Mouse (Mus musculus) liver, embryonic 14.5 days (tissue): ENCODE results near the gene Acacb. TPM values are rescaled to one million over a fixed set of nuclear protein-coding genes. Genes with fewer than 3 reads are reported as not detected.
A peak's percentile ranks its signal among the peaks of the same experiment; 100 is the strongest.

Experiments used
- ATAC-seq: fragments of 200-750 bp; cut with Nextera tagmentation; 2 replicates; pipeline ENCODE4 v1.8.0; 2017; ENCODE audit warnings: moderate number of reproducible peaks, mild to moderate bottlenecking, moderate library complexity; ENCODE audit not compliant: insufficient read depth
- DNase-seq, 3 experiments: peaks; one replicate each; pipeline ENCODE4 v3.0.0-alpha.2; 2012 to 2013; ENCODE audit warnings: low read depth in 3 of 3, low spot score in 3 of 3
- H3K27ac ChIP-seq: fragments of 300-500 bp; sonication (generic); 2 replicates; pipeline ENCODE4 v1.5.1; 2014; ENCODE audit warnings: moderate library complexity, mild to moderate bottlenecking, control low read depth, inconsistent platforms
- H3K27me3 ChIP-seq: fragments of 300-500 bp; sonication (generic); 2 replicates; pipeline ENCODE4 v1.6.1; 2014; ENCODE audit warnings: mild to moderate bottlenecking, low read length, moderate library complexity; ENCODE audit not compliant: control insufficient read depth, insufficient read depth
- H3K36me3 ChIP-seq: fragments of 300-500 bp; sonication (generic); replicated peaks from 2 replicates; pipeline ENCODE4 v1.6.1; 2014; ENCODE audit warnings: low read depth; ENCODE audit not compliant: control insufficient read depth, insufficient read depth
- H3K4me1 ChIP-seq, 2 experiments: fragments of 200-500 bp in 1 of 2; fragments of 300-500 bp in 1 of 2; sonication (generic) in 1 of 2; replicated peaks; 2 replicates each; pipeline ENCODE4 v1.6.1; 2012 to 2014; ENCODE audit warnings: antibody characterized with exemption in 1 of 2, inconsistent platforms in 1 of 2, low read length in 1 of 2; ENCODE audit not compliant: control insufficient read depth in 2 of 2, insufficient read depth in 2 of 2
- H3K4me2 ChIP-seq: fragments of 300-500 bp; sonication (generic); 2 replicates; pipeline ENCODE4 v1.6.1; 2014; ENCODE audit warnings: low read depth, mild to moderate bottlenecking, control low read depth, moderate library complexity
- H3K4me3 ChIP-seq, 2 experiments: fragments of 200-500 bp in 1 of 2; fragments of 300-500 bp in 1 of 2; sonication (generic) in 1 of 2; 2 replicates each; pipeline ENCODE4 v1.5.1; 2012 to 2014; ENCODE audit warnings: low read depth in 2 of 2, low read length in 2 of 2, mild to moderate bottlenecking in 2 of 2, control low read depth in 1 of 2, inconsistent platforms in 1 of 2, moderate library complexity in 1 of 2; ENCODE audit not compliant: insufficient read depth in 1 of 2
- H3K9ac ChIP-seq: fragments of 300-500 bp; sonication (generic); replicated peaks from 2 replicates; pipeline ENCODE4 v1.6.1; 2014; ENCODE audit warnings: mild to moderate bottlenecking, control low read depth, moderate library complexity
- H3K9me3 ChIP-seq: fragments of 300-500 bp; sonication (generic); 2 replicates; pipeline ENCODE4 v1.6.1; 2016; ENCODE audit warnings: low read length, mixed read lengths; ENCODE audit not compliant: control insufficient read depth
- CTCF ChIP-seq: IDR thresholded peaks from 2 replicates; pipeline ENCODE4 v1.5.1; 2016; ENCODE audit warnings: antibody characterized with exemption, low read depth, control low read depth
- EP300 ChIP-seq: IDR thresholded peaks from 2 replicates; pipeline ENCODE4 v1.6.1; 2016; ENCODE audit warnings: antibody characterized with exemption, low read depth
- WGBS: fragments of 180-500 bp; shearing (Covaris S2); extraction: QIAGEN DNeasy Blood & Tissue Kit; methylation state at CpG from one replicate; pipeline ENCODE4 v1.1.7; 2014; ENCODE audit not compliant: insufficient replicate concordance; 5-methylcytosine and 5-hydroxymethylcytosine counted together
- polyA plus RNA-seq, 2 experiments: library from polyadenylated mRNA; depleted of rRNA in 1 of 2; stranded (reverse) in 1 of 2; unstranded in 1 of 2; fragments of >200 nt; fragmentation: Nextera tagmentation in 1 of 2; extraction: Ambion mirVana in 1 of 2; gene quantifications; 2 replicates each; pipeline versions ENCODE4 v1.2.1 to v1.2.3; 2012 to 2014

Gene Acacb
- polyA plus RNA-seq, 2 experiments, result 0.22 to 0.44 TPM

- no peak for TF ChIP-seq CTCF
- no peak for TF ChIP-seq EP300
- Histone ChIP-seq H3K27ac (no peak overlapping the region), H3K9ac (no peak overlapping the region), H3K27me3 (no peaks in the 10 kb centered on the region; the same call in 1 of the 2 replicates), H3K4me2 (no peak overlapping the region), H3K9me3 (no peaks in the 10 kb centered on the region), H3K4me3 (no peak overlapping the region), H3K36me3 (no peaks in the 10 kb centered on the region), H3K4me1 (no peaks in the 10 kb centered on the region)
- WGBS, result 55% methylated on average over 13 of the region's 13 CpGs
- DNase-seq (no peak), ATAC-seq (no peak)
Observed at GRCm38 (mm10) chr5:114284604-114285397, 138.5 kb downstream of the Acacb start.

- WGBS, result 75% methylated on average over 3 of the region's 3 CpGs
- Histone ChIP-seq H3K27me3 (no peaks in the 10 kb centered on the region; the same call in 1 of the 2 replicates), H3K4me2 (no peak overlapping the region), H3K4me3 (no peak overlapping the region), H3K9ac (no peak overlapping the region), H3K27ac (no peak overlapping the region), H3K36me3 (no peaks in the 10 kb centered on the region), H3K9me3 (no peaks in the 10 kb centered on the region), H3K4me1 (no peaks in the 10 kb centered on the region)
- TF ChIP-seq EP300 (no peak), CTCF (no peak)
- ATAC-seq (no peak), DNase-seq (no peak)
Observed at GRCm38 (mm10) chr5:114285398-114285700, 139.0 kb downstream of the Acacb start.

GRCm38 (mm10) chr5:114286102-114286501 lies 139.8 kb downstream of the Acacb start:
- Histone ChIP-seq H3K4me2 (no peak overlapping the region), H3K4me1 (no peaks in the 10 kb centered on the region), H3K9ac (no peak overlapping the region), H3K27me3 (no peaks in the 10 kb centered on the region; the same call in 1 of the 2 replicates), H3K27ac (no peak overlapping the region), H3K9me3 (no peaks in the 10 kb centered on the region), H3K36me3 (no peaks in the 10 kb centered on the region), H3K4me3 (no peak overlapping the region)
- ATAC-seq (no peak), DNase-seq (no peak)
- WGBS, result 41% methylated on average over 4 of the region's 4 CpGs
- no peak for TF ChIP-seq EP300
- peak; percentile 73 for TF ChIP-seq CTCF

GRCm38 (mm10) chr5:114286872-114287571 lies 140.7 kb downstream of the Acacb start:
- Histone ChIP-seq H3K4me2 (no peak overlapping the region), H3K36me3 (no peaks in the 10 kb centered on the region), H3K4me3 (no peak overlapping the region), H3K27ac (no peak overlapping the region), H3K27me3 (no peaks in the 10 kb centered on the region; the same call in 1 of the 2 replicates), H3K9ac (no peak overlapping the region), H3K9me3 (no peaks in the 10 kb centered on the region), H3K4me1 (no peaks in the 10 kb centered on the region)
- TF ChIP-seq CTCF (no peak), EP300 (no peak)
- DNase-seq (no peak), ATAC-seq (no peak)
- WGBS, result 62% methylated on average over 16 of the region's 16 CpGs

GRCm38 (mm10) chr5:114288396-114288795 lies 142.1 kb downstream of the Acacb start:
- WGBS, result 57% methylated on average over 5 of the region's 5 CpGs
- no peak for DNase-seq
- no peaks in the 10 kb centered on the region for H3K9me3 ChIP-seq

More at GRCm38 (mm10) chr5:114288396-114288795, 142.1 kb downstream of the Acacb start:
- TF ChIP-seq CTCF (no peak), EP300 (no peak)
- H3K36me3 ChIP-seq, result no peaks in the 10 kb centered on the region
- H3K4me1 ChIP-seq, result no peaks in the 10 kb centered on the region
- no peak overlapping the region for H3K9ac ChIP-seq
- no peaks in the 10 kb centered on the region; the same call in 1 of the 2 replicates for H3K27me3 ChIP-seq
- H3K4me2 ChIP-seq, result no peak overlapping the region
- no peak overlapping the region for H3K27ac ChIP-seq
- ATAC-seq, result no peak
- no peak overlapping the region for H3K4me3 ChIP-seq
